Mouse (Mus musculus): ENCODE data around the gene Galnt17. TPM values are rescaled to one million over a fixed set of nuclear protein-coding genes. Genes with fewer than 3 reads are reported as not detected.

The Galnt17 gene
- polyA plus RNA-seq, 2 experiments, result 3.4 to 5.9 TPM

DNA sequence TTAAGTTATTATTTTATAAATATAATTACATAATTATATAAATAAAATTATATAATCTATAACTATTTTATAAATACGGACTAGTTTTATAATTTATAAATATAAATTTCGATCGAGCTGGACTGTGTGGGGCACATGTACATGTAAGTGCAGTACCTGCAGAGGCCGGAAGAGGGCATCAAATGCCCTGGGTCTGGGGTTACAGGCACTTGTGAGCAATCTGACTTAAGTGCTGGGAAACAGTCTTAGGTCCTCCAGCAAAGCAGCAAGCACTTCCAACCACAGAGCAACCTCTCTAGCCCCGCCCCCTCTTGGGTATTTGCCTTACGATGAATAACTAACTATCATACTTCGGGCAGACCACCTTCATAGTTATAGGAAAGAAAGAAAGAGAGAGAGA, 388.3 kb downstream of the Galnt17 start:
- DNase-seq (ENCODE audit: low spot score) (no peak), ATAC-seq (ENCODE audit: low FRiP score, low read depth) (no peak)
- Histone ChIP-seq H3K4me1 (ENCODE audit: control insufficient read depth, insufficient read depth, low read length) (peaks cover 7% of the 10 kb centered on the region), H3K36me3 (ENCODE audit: control insufficient read depth, insufficient read depth, low read length) (no peaks in the 10 kb centered on the region), H3K27ac (replicated peaks; ENCODE audit: low read depth, low read length) (no peak overlapping the region), H3K9ac (ENCODE audit: low read depth, low read length, severe bottlenecking) (no peak overlapping the region), H3K27me3 (ENCODE audit: control insufficient read depth, insufficient read depth, low read length) (no peaks in the 10 kb centered on the region), H3K4me2 (replicated peaks; ENCODE audit: low read depth, low read length, severe bottlenecking) (no peak overlapping the region), H3K9me3 (ENCODE audit: control insufficient read depth, low read length) (no peaks in the 10 kb centered on the region), H3K4me3 (replicated peaks; ENCODE audit: low read length) (no peak overlapping the region)
- WGBS, result 95% methylated on average over 7 of the region's 7 CpGs
- TF ChIP-seq POLR2A (IDR thresholded peaks at IDR 0.05; ENCODE audit: borderline replicate concordance, extremely low read depth, insufficient read depth, insufficient read length), result no peak

- H3K27ac ChIP-seq (replicated peaks; ENCODE audit: low read depth, low read length), result no peak overlapping the region
- WGBS, result 65% methylated on average over 3 of the region's 3 CpGs
- no peaks in the 10 kb centered on the region for H3K9me3 ChIP-seq (ENCODE audit: control insufficient read depth, low read length)
- no peak overlapping the region for H3K4me3 ChIP-seq (replicated peaks; ENCODE audit: low read length)
- H3K4me2 ChIP-seq (replicated peaks; ENCODE audit: low read depth, low read length, severe bottlenecking), result no peak overlapping the region
- TF ChIP-seq POLR2A (IDR thresholded peaks at IDR 0.05; ENCODE audit: borderline replicate concordance, extremely low read depth, insufficient read depth, insufficient read length), result no peak
- ATAC-seq (ENCODE audit: low FRiP score, low read depth) (no peak), DNase-seq (ENCODE audit: low spot score) (no peak)
- H3K4me1 ChIP-seq (ENCODE audit: control insufficient read depth, insufficient read depth, low read length), result no peaks in the 10 kb centered on the region
- no peaks in the 10 kb centered on the region for H3K36me3 ChIP-seq (ENCODE audit: control insufficient read depth, insufficient read depth, low read length)
- H3K9ac ChIP-seq (ENCODE audit: low read depth, low read length, severe bottlenecking), result no peak overlapping the region
- H3K27me3 ChIP-seq (ENCODE audit: control insufficient read depth, insufficient read depth, low read length), result no peaks in the 10 kb centered on the region
These were observed 393.7 kb downstream of the Galnt17 start for GRCm38 (mm10) chr5:130914606-130915005.

GRCm38 (mm10) chr5:130911551-130911950, 396.7 kb downstream of the Galnt17 start:
- TF ChIP-seq POLR2A (IDR thresholded peaks at IDR 0.05; ENCODE audit: borderline replicate concordance, extremely low read depth, insufficient read depth, insufficient read length), result no peak
- Histone ChIP-seq H3K9ac (ENCODE audit: low read depth, low read length, severe bottlenecking) (no peak overlapping the region), H3K4me2 (replicated peaks; ENCODE audit: low read depth, low read length, severe bottlenecking) (no peak overlapping the region), H3K4me3 (replicated peaks; ENCODE audit: low read length) (no peak overlapping the region), H3K27me3 (ENCODE audit: control insufficient read depth, insufficient read depth, low read length) (no peaks in the 10 kb centered on the region), H3K36me3 (ENCODE audit: control insufficient read depth, insufficient read depth, low read length) (no peaks in the 10 kb centered on the region), H3K27ac (replicated peaks; ENCODE audit: low read depth, low read length) (no peak overlapping the region), H3K9me3 (ENCODE audit: control insufficient read depth, low read length) (no peaks in the 10 kb centered on the region), H3K4me1 (ENCODE audit: control insufficient read depth, insufficient read depth, low read length) (no peaks in the 10 kb centered on the region)
- no peak for ATAC-seq (ENCODE audit: low FRiP score, low read depth)
- no peak for DNase-seq (ENCODE audit: low spot score)
- WGBS, result 75% methylated on average over 2 of the region's 2 CpGs

- no peak overlapping the region for H3K4me2 ChIP-seq (replicated peaks; ENCODE audit: low read depth, low read length, severe bottlenecking)
- ATAC-seq (ENCODE audit: low FRiP score, low read depth), result no peak
- 78% methylated on average over 3 of the region's 3 CpGs for WGBS
- H3K36me3 ChIP-seq (ENCODE audit: control insufficient read depth, insufficient read depth, low read length), result no peaks in the 10 kb centered on the region
- H3K4me1 ChIP-seq (ENCODE audit: control insufficient read depth, insufficient read depth, low read length), result no peaks in the 10 kb centered on the region
- no peak overlapping the region for H3K9ac ChIP-seq (ENCODE audit: low read depth, low read length, severe bottlenecking)
- no peak overlapping the region for H3K27ac ChIP-seq (replicated peaks; ENCODE audit: low read depth, low read length)
- H3K9me3 ChIP-seq (ENCODE audit: control insufficient read depth, low read length), result no peaks in the 10 kb centered on the region
- no peak overlapping the region for H3K4me3 ChIP-seq (replicated peaks; ENCODE audit: low read length)
- H3K27me3 ChIP-seq (ENCODE audit: control insufficient read depth, insufficient read depth, low read length), result no peaks in the 10 kb centered on the region
- no peak for DNase-seq (ENCODE audit: low spot score)
- no peak for TF ChIP-seq POLR2A (IDR thresholded peaks at IDR 0.05; ENCODE audit: borderline replicate concordance, extremely low read depth, insufficient read depth, insufficient read length)
These were observed 406.6 kb downstream of the Galnt17 start for GRCm38 (mm10) chr5:130901736-130902135.

DNA sequence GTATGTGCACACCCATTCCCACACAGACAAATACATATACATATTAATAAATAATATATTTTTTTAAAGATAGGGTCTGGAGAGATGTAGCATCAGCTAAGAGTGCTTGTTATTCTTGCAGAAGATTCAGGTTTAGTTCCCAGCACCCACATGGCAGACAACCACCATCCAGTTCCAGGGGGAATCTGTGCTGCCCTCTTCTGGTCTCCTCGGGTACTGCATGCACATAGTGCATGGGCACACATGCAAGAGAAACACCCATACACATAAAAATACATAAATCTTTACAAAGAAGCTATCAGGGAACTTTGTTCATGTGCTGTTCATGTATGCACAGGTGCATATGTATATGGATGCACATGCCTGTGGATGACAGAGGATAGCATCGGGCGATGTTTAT, 412.3 kb downstream of the Galnt17 start:
- DNase-seq (ENCODE audit: low spot score) (no peak), ATAC-seq (ENCODE audit: low FRiP score, low read depth) (no peak)
- WGBS, result 94% methylated on average over 3 of the region's 3 CpGs
- H3K4me2 ChIP-seq (replicated peaks; ENCODE audit: low read depth, low read length, severe bottlenecking), result no peak overlapping the region
- no peak overlapping the region for H3K4me3 ChIP-seq (replicated peaks; ENCODE audit: low read length)
- TF ChIP-seq POLR2A (IDR thresholded peaks at IDR 0.05; ENCODE audit: borderline replicate concordance, extremely low read depth, insufficient read depth, insufficient read length), result no peak
- H3K27ac ChIP-seq (replicated peaks; ENCODE audit: low read depth, low read length), result no peak overlapping the region
- H3K4me1 ChIP-seq (ENCODE audit: control insufficient read depth, insufficient read depth, low read length), result no peaks in the 10 kb centered on the region
- peaks cover 4% of the 10 kb centered on the region; the same call in 1 of the 2 replicates for H3K9me3 ChIP-seq (ENCODE audit: control insufficient read depth, low read length)
- no peaks in the 10 kb centered on the region for H3K27me3 ChIP-seq (ENCODE audit: control insufficient read depth, insufficient read depth, low read length)
- no peak overlapping the region for H3K9ac ChIP-seq (ENCODE audit: low read depth, low read length, severe bottlenecking)
- no peaks in the 10 kb centered on the region for H3K36me3 ChIP-seq (ENCODE audit: control insufficient read depth, insufficient read depth, low read length)

- no peak overlapping the region for H3K9ac ChIP-seq (ENCODE audit: low read depth, low read length, severe bottlenecking)
- no peak for TF ChIP-seq POLR2A (IDR thresholded peaks at IDR 0.05; ENCODE audit: borderline replicate concordance, extremely low read depth, insufficient read depth, insufficient read length)
- ATAC-seq (ENCODE audit: low FRiP score, low read depth), result no peak
- no peaks in the 10 kb centered on the region for H3K27me3 ChIP-seq (ENCODE audit: control insufficient read depth, insufficient read depth, low read length)
- H3K27ac ChIP-seq (replicated peaks; ENCODE audit: low read depth, low read length), result no peak overlapping the region
- H3K4me2 ChIP-seq (replicated peaks; ENCODE audit: low read depth, low read length, severe bottlenecking), result no peak overlapping the region
- H3K9me3 ChIP-seq (ENCODE audit: control insufficient read depth, low read length), result peaks cover 4% of the 10 kb centered on the region; the same call in 1 of the 2 replicates
- 35% methylated on average over 5 of the region's 5 CpGs for WGBS
- no peak overlapping the region for H3K4me3 ChIP-seq (replicated peaks; ENCODE audit: low read length)
- no peaks in the 10 kb centered on the region for H3K36me3 ChIP-seq (ENCODE audit: control insufficient read depth, insufficient read depth, low read length)
- H3K4me1 ChIP-seq (ENCODE audit: control insufficient read depth, insufficient read depth, low read length), result 0 out of 2 replicates have a peak, but pooled peaks cover under 1% of the 10 kb centered on the region
- DNase-seq (ENCODE audit: low spot score), result no peak
These were observed 416.6 kb downstream of the Galnt17 start for GRCm38 (mm10) chr5:130891735-130892134.
